Mouse (Mus musculus): Measurements from ENCODE around the gene R3hdm4. TPM values are rescaled to one million over a fixed set of nuclear protein-coding genes. Genes with fewer than 3 reads are reported as not detected.

Gene R3hdm4
- total RNA-seq (2023), result 10 to 100 TPM; 94.6 to 97.9 TPM

GRCm38 (mm10) chr10:79920958-79921535 lies at the start of gene R3hdm4:
TSS of gene R3hdm4 (minus strand) at chr10:79921208.

DNA sequence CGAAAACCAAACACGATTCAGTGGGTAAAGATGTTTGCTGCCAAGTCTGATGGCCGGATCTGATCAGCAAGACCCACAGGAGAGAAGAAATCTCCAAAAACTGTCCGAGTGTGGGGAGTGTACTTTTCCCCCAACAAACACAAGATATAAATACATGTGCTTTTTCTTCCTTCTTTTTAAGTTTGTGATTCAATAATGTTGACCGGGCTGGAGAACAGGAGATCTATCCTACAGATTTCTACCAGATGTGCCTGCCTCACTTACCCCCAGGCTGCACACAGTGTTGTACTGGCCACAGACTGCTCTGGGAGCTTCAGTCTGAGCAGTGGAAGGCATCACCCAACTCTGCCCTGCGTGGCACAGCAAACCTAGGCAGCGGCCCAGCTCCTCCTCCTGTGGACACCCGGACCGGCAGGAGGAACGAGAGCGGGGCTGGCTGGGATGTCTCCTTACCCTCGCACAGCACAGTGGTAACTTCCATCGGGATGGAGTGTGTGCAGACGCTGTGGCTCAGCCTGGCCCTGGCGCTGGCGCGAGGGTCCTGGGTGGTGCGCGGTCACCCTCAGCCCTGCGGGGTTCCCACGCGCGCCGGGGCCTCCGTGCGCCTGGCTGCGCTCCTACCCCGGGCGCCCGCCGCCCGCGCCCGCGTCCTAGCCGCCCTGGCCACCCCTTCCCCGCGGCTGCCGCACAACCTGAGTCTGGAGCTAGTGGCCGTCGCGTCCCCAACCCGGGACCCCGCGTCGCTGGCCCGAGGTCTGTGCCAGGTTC lies 49.6 kb upstream of the R3hdm4 start, which contains the start of gene Grin3b:
Gene Grin3b (plus strand): TSS at position 301 of the 768 bp plus-strand sequence.

DNA sequence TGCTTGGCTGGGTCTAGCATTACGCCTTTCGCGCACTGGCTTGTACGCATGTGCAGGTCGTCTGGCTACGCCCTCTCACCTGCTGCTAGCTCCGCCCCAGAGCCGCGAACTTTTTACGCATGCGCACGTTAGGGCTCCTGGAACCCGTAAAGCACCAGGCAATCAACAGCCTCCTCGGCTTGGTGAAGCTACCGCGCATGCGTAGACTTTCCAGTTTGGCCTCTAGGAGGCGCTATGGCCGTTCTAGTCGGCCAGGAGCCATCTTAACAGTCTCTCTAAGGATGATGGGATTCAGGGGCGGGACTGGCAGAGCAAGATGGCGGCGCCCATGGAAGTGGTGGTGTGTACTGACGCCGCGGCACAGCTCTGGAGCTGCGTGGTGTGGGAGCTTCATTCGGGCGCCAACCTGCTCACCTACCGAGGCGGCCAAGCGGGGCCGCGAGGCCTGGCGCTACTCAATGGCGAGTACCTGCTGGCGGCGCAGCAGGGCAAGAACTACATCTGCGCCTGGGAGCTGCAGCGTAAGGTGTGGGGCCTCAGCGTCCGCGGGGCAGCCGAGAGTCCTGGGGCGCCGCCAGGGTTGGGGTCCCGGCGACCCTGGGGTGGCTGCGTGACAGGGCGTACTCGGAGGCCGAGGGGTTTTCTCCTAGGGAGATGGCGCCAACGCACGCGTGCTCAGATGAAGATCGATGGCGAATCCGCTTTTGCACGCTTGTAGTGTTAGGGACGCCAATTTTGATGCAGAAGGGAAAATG lies 39.0 kb upstream of the R3hdm4 start, which contains the start of gene Wdr18:
Gene Wdr18 (plus strand): TSS at position 306 of the 755 bp plus-strand sequence.

DNA sequence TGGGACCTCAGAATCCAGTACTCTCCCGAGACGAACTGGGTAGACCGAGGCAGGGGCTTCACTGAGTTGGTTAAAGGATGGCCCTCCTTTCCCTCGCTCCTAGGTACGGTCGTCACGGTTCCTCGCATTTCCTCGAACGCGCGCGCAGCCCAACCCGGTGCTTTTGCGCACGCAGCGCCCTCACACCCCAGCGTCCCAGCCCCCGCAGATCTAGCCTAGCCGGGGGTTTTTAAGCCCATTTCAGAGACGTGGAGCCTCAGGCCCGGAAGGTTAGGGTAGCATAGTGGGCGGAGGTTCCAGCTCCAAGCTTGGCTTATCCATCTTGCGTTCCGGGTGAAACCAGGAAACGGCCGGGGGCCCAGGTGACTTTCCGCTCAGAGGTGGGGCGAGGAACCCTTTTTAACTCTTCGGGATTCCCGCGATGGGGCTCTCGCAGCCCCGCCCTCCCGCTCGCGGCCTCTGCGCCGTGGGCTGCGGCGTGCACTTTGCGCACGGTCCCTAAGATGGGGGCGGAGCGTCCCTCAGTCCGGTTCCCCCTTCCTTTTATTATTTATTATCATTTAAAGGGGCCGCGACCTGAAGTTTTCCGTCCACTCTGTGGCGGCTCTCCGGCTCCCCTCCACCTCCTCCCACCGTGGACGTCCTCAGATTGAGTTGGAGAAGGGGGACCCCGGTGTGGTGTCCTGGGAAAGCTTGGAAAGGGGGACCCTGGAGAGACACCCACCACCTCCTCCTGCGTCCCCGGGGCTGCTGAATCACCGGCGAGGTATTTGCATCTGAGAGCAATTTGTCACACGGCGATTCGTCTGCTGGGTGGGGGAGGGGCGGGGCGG lies 5.7 kb upstream of the R3hdm4 start, which contains the start of gene Arid3a:
Gene Arid3a (plus strand): TSS at position 553 of the 833 bp plus-strand sequence.

DNA sequence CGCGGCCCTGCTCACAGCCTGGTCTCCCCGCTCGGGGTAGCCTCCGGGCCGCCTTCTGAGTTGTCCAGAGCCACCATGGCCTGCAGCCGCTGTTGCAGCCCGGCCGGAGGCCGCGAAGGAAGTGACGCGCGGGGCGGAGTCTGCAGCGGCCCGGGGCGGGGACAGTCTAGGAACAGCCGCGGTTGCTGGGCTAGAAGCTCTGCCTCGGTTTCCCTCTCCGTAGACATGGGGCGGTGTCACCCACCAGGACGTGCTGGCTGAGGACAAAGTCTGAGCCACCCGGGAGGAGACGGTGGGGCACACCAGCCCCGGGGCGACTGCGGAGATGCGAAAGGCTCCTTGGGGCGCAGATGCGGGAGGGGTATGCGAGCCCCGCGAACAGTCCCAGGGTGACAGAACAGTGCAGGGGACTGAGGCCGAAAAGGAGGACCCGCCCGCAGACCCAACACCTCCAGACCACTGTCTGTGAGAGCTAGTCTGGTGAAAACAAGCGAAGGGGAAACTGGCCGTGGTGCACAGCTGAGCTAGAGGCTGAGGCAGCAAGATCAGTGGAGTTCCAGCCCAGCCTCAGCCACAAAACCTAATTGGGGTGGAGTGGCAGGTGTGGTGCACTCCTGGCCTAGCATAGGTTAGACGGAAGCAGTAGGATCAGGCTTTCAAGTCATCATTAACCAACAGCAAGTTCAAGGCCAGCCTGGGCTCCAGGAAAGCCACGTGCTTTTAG lies 4.0 kb downstream of the R3hdm4 start, which contains the start of gene Kiss1r:
Gene Kiss1r (plus strand): TSS at position 164 of the 724 bp plus-strand sequence.

GRCm38 (mm10) chr10:79910556-79910955 lies 10.5 kb downstream of the R3hdm4 start, which contains the start of gene Gm26602:
TSS of gene Gm26602 (plus strand) at chr10:79910856.

GRCm38 (mm10) chr10:79908167-79909091 lies 12.6 kb downstream of the R3hdm4 start, which contains the start of gene Med16:
TSS of gene Med16 (minus strand) at chr10:79908923.

GRCm38 (mm10) chr10:79890670-79891069 lies 30.3 kb downstream of the R3hdm4 start, which contains the start of gene Cfd:
TSS of gene Cfd (plus strand) at chr10:79890853.

DNA sequence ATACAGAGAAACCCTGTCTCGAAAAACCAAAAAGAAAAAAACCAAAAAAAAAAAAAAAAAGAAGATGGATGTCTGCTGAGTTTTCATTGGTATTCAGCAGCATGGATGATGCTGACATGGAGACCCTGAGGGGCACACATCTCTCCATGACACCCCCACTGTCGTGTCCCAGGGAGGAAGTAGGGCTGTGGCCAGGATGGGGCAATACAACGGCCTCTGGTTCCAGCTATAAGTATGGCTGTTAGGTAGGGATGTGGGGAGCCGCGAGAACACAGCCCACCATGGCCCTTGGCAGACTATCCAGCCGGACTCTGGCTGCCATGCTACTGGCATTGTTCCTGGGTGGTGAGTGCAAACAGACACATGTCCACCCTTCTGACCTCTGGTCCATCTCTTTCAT lies 35.0 kb downstream of the R3hdm4 start, which contains the start of gene Elane:
Gene Elane (plus strand): TSS at position 194 of the 400 bp plus-strand sequence.

DNA sequence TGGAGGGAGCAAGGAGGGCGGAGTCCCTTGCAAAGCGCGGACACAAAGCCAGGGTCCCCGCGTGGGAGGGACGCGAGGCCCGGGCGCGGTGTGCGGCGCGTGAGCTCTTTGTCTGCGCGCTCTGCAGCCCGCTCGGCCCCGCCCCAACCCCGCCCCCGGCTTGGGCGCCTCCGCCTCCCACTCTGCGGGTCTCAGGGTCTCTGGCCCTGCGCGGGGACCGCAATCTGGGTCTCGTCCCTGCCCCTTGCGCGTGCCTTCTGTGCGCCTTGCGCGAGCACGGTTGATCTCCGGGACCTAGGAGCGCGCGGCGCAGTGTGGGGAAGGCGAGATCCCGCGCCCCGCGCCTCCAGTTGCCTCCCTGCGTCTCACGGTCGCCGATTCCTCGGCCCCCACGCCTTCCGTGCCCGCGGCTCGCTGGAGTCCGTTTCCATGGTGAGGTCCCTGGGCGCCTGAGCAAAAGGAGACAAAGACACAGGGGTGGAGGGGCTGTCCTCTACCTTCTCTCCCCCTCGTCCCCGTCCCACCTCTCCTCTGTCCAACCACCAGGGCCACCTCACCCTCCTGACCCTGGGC lies 46.6 kb downstream of the R3hdm4 start, which contains the start of the genes Prtn3 and Plppr3:
Gene Prtn3 (plus strand): TSS at position 187 of the 573 bp plus-strand sequence.
Gene Plppr3 (minus strand): TSS at position 345 of the 573 bp plus-strand sequence.

Other genes with a start within 250 kb of the R3hdm4 start
- 10 to 100 TPM; 63.2 to 75.0 TPM for gene Cdc34, start 239.0 kb downstream of the R3hdm4 start, total RNA-seq (2023)
- gene Gzmm, start 232.2 kb downstream of the R3hdm4 start, total RNA-seq (2023), result 1 to 10 TPM; 1.6 to 1.9 TPM
- gene Bsg, start 216.7 kb downstream of the R3hdm4 start, total RNA-seq (2023), result 100 to 1,000 TPM; 103 to 111 TPM
- under 1 TPM; 0.18 to 0.35 TPM for gene Hcn2, start 204.6 kb downstream of the R3hdm4 start, total RNA-seq (2023)
- 10 to 100 TPM; 64.8 to 74.2 TPM for gene Polrmt, start 174.6 kb downstream of the R3hdm4 start, total RNA-seq (2023)
- not detected for gene Fgf22, start 166.1 kb downstream of the R3hdm4 start, total RNA-seq (2023)
- gene Rnf126, start 154.3 kb downstream of the R3hdm4 start, total RNA-seq (2023), result 10 to 100 TPM; 56.5 to 58.6 TPM
- 1 to 10 TPM; 1.8 to 2.0 TPM for gene Fstl3, start 143.9 kb downstream of the R3hdm4 start, total RNA-seq (2023)
- not detected for gene Prss57, start 130.2 kb downstream of the R3hdm4 start, total RNA-seq (2023)
- 1 to 10 TPM; 4.9 to 5.1 TPM for gene Palm, start 127.6 kb downstream of the R3hdm4 start, total RNA-seq (2023)
- gene Misp, start 100.2 kb downstream of the R3hdm4 start, total RNA-seq (2023), result under 1 TPM in 1 of 2 experiments, not detected in 1; 0.23 TPM
- gene Ptbp1, start 66.8 kb downstream of the R3hdm4 start, total RNA-seq (2023), result 100 to 1,000 TPM; 437 to 440 TPM
- gene Prtn3, start 46.7 kb downstream of the R3hdm4 start, total RNA-seq (2023), result not detected
- under 1 TPM; 0.47 to 0.70 TPM for gene Plppr3, start 46.6 kb downstream of the R3hdm4 start, total RNA-seq (2023)
- not detected for gene Elane, start 35.0 kb downstream of the R3hdm4 start, total RNA-seq (2023)
- gene Cfd, start 30.4 kb downstream of the R3hdm4 start, total RNA-seq (2023), result not detected
- gene Med16, start 12.3 kb downstream of the R3hdm4 start, total RNA-seq (2023), result 10 to 100 TPM; 73.7 to 75.0 TPM
- not detected for gene Gm26602, start 10.4 kb downstream of the R3hdm4 start, total RNA-seq (2023)
- under 1 TPM; 0.50 to 0.93 TPM for gene Kiss1r, start 4.2 kb downstream of the R3hdm4 start, total RNA-seq (2023)
- gene Arid3a, start 5.8 kb upstream of the R3hdm4 start, total RNA-seq (2023), result 10 to 100 TPM; 40.0 to 49.7 TPM
- 10 to 100 TPM; 44.5 to 55.3 TPM for gene Wdr18, start 38.9 kb upstream of the R3hdm4 start, total RNA-seq (2023)
- under 1 TPM in 1 of 2 experiments, not detected in 1; 0.24 TPM for gene Grin3b, start 49.5 kb upstream of the R3hdm4 start, total RNA-seq (2023)
- gene Tmem259, start 63.1 kb upstream of the R3hdm4 start, total RNA-seq (2023), result 100 to 1,000 TPM; 156 to 169 TPM
- 100 to 1,000 TPM; 339 to 353 TPM for gene Cnn2, start 67.4 kb upstream of the R3hdm4 start, total RNA-seq (2023)
- 10 to 100 TPM; 57.1 to 61.6 TPM for gene Abca7, start 75.3 kb upstream of the R3hdm4 start, total RNA-seq (2023)
- gene Arhgap45, start 95.4 kb upstream of the R3hdm4 start, total RNA-seq (2023), result 100 to 1,000 TPM; 538 to 550 TPM
- 100 to 1,000 TPM in 1 of 2 experiments, 10 to 100 TPM in 1; 91.9 to 101 TPM for gene Polr2e, start 118.6 kb upstream of the R3hdm4 start, total RNA-seq (2023)
- gene Gpx4, start 126.0 kb upstream of the R3hdm4 start, total RNA-seq (2023), result 100 to 1,000 TPM; 124 to 133 TPM
- 100 to 1,000 TPM; 118 to 128 TPM for gene Sbno2, start 184.4 kb upstream of the R3hdm4 start, total RNA-seq (2023)
- 100 to 1,000 TPM; 178 to 181 TPM for gene Stk11, start 194.6 kb upstream of the R3hdm4 start, total RNA-seq (2023)
- 100 to 1,000 TPM; 171 to 178 TPM for gene Atp5d, start 217.4 kb upstream of the R3hdm4 start, total RNA-seq (2023)
- gene Cbarp, start 219.6 kb upstream of the R3hdm4 start, total RNA-seq (2023), result 1 to 10 TPM; 4.6 to 4.9 TPM
- 100 to 1,000 TPM; 153 to 162 TPM for gene Midn, start 227.1 kb upstream of the R3hdm4 start, total RNA-seq (2023)
- 100 to 1,000 TPM; 152 to 252 TPM for gene Cirbp, start 244.8 kb upstream of the R3hdm4 start, total RNA-seq (2023)

All from B cell, adult 67 days (primary cell).